Mouse (Mus musculus) heart, adult 18-20 months (tissue): Measurements from ENCODE around the gene Sphk2. TPM values are rescaled to one million over a fixed set of nuclear protein-coding genes. Genes with fewer than 3 reads are reported as not detected.

Experiments
- DNase-seq, 2 experiments: peaks; one replicate each; pipeline ENCODE4 v3.0.0; 2021 to 2022; ENCODE audit warnings: mixed read lengths in 1 of 2
- total RNA-seq, 2 experiments: library from RNA; stranded (reverse); gene quantifications; 2 replicates each; pipeline ENCODE4 v1.2.3; 2021

The Sphk2 gene
- total RNA-seq, 2 experiments from 2014 or later, result 18.4 to 20.2 TPM

DNA sequence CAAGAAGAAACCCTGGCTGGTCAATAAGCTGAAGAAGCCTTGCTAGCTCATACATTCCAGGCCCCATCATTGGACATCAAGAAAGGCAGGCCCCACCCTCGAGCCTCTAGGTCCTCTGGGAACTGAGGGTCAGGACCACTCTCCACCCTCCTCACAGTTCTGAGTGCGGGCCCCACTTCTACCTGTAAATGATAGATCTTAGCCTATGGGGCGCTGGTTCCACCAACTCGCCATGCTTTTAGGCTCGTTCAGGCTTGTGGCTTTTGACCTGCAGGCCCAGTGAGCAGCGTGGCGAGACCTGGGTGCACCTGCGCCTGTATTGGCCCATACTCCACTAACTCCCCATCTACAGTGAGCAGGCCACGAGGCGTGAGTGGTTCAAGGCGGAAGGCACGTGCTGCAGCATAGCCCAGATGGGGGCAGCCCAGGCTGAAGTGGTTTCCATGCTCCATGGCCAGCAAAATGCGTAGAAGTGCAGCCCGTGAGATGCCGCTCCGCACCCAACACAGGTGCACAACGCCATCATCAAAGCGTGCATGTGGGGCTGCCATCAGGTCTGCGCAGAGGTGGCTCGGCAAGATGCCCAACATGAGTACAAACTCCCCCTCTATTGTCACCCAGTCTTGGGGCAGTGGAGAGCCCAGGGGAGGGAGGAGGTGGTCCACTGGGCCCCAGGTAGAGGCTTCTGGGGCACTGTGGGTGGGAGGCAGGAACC is 7.2 kb downstream of the Sphk2 start:
- DNase-seq, result no peak

DNA sequence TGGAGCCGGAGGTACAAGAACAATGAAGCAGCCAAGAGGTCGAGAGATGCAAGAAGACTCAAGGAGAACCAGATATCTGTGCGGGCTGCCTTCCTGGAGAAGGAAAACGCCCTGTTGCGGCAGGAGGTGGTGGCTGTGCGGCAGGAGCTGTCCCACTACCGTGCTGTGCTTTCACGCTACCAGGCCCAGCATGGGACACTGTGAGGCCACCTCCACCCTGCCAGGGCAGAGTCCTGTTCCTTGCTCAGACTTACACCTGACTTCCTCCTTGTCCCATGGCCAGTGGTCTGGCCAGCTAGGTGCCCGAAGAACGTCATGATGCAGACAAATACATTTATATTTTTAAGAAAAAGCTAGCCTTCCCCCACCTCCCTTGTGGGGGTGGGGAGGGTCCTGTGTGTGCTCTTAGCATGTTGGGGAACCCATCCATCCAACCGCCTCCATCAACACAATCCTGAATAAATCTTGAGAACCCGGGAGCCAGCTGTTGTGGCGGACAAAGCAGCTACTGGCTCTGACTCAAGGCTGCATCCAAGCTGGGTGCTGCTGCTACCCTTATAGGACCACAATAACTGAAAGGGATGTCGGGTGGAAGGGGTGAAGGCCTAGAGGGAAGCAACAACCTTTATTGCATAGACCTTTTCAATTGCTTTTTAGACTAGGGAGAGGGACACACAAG is 8.0 kb downstream of the Sphk2 start:
- no peak for DNase-seq

DNA sequence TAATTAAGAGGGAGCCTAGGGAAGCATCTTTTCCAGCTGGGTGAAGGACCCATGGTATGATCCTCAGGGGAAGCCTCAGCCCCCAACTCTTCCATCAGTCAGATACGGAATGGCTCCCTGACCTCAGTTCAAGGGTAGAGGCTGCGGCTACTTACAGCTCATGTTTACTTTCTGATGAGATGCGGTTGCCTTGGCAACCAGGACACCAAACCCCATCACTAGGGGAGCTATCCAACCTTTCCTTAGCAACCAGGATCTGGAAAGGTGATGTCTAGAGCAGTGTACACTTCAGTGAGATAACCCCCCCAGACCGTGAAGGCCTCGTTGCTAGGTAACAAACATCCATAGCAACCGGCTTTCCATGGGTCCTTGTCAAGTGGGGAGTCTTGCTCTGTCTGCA is 8.8 kb downstream of the Sphk2 start:
- peak in 1 of 2 experiments; percentile 19 for DNase-seq

DNA sequence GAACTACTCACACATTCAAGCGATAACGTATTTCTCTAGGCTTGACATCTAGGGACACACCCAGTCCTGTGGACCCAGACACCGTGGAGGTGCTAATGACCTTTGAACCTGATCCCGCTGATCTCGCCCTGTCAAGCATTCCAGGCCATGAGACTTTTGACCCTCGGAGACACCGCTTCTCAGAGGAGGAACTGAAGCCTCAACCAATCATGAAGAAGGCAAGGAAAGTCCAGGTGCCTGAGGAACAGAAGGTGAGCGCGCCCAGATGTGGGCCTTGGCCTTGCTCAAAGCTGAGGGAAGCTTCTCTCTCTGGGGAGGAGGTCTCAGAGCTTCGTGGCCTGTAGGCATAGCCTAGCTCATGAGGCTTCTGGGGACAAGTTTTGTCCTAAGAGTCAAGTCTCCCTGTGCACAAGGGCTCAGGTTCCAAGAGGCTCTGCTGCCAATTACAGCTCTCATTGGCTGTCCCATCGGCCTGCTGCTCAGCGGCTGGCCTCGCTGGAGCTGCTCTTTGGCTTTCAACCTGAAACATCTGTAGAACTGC is 9.5 kb downstream of the Sphk2 start:
- DNase-seq, result peak; percentile 58 to 64

DNA sequence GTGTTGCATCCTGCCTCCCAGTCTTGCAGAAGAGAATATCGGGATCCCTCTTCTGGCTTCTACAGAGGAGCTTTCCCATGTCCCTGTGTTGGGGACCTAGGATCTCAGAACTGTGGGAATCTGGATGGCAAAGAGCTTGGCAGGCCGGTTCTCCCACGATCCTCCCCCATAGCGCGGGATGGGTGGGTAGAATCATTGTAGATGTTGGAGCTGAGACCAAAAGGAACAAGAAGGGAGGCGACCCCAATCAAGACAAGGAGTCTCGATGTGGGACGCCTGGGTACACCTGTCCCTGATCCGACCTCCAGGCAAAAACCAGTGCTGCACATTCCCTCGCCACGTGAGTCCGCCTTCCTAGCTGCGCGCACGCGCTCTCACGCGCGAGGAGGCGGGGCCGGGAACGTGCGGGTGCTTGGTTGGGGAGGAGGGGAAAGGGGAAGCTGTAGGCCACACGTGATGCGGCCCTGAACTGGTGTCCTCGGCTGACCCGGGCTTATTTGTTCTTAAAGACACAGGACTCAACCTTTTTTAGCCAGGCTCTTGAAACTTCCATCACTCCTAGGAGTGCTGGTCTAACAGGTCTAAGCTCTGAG is 10.3 kb downstream of the Sphk2 start:
- peak; percentile 98 to 99 for DNase-seq

DNA sequence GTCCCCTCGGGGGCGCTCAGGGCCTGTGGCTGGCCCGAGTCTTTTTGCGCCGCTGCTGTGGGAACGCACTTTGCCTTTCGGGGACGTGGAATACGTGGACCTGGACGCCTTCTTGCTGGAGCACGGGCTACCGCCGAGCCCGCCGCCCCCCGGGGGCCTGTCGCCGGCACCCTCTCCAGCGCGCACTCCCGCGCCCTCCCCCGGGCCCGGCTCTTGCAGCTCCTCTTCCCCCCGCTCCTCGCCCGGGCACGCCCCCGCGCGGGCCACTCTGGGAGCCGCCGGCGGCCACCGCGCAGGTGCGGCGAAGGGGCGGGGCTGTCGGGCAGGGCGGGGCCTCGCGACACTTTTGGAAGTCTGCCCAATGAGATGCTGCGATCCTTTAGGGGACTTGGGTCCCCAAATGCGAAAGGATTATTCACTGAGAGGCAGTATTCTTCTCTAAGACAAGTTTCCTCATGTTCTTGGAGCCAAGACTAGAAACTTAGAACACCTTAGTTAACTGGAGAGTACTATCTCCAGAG is 11.0 kb downstream of the Sphk2 start:
- DNase-seq, result peak; percentile 87 to 90

DNA sequence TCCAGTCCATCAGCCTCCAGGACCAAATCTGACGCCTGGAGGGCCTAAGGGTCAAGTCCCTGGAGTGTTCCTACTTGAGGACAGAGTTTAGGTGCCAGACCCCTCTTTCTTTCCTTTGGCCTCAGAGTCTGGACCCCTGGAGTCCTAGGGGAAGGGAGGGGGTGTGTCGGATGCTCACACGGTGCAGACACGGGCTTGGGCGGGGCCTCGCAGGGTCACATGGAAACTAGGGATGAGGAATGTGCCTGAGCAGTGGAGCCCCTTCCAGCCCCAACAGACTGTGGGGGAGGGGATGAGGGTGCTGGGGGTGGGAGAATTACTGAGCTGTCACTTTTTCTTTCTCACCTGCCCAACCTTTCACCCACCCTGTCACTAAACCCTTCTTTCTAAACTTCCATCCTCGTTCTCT is 11.9 kb downstream of the Sphk2 start:
- peak; percentile 86 to 92 for DNase-seq

DNA sequence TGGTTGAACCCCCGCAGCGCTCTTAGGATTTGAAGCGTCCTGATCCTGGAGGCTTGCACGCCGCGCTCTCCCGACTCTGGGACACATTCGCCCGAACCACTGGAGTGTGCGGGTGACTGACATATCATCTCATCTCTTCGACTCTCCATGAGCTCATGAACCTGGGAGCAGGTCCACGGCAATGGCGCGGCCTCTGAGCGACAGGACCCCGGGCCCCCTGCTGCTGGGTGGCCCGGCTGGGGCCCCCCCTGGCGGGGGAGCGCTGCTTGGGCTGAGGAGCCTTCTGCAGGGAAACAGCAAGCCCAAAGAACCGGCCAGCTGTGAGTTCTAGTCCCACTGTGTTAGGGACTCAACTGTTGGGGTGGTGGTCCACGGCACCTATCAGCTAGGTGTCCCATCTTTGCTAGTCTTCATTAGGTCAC is 12.3 kb downstream of the Sphk2 start:
- DNase-seq, result peak in 1 of 2 experiments; percentile 37

DNA sequence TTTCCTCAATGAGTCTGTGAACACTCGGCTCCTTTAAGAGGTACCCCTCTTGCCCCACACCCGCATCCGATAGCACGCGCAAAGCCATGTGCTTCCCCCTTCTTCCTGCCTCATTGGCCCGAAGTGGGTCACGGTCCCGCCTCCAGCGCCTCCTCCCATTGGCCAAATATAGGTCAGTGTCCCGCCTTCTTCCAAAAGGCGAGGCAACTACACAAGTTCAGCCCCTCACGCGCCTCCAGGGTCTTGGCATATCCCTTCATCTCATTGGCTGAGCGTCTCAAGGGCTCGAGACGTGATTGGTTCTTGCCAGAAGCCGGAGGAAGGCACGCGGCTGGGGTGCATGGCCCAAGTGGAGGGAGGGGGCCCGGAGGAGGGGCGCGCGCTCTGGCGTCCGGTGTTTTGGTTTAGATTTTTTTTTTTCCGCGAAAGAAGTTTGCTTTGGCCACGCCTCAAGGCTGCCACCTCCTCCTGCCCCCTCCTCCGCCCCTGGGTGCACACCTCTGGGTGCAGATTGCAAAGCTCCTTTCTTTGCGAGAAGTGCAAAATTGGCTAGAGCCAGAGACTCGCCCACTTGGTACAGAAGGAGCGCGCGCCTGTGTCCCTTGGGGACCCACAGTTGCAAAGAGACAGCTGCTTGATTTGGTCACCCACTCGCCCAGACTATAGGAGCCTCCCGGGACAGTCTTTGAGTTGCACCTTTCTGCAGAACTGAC is 12.9 kb downstream of the Sphk2 start, which contains the start of gene Dbp:
Dbp (plus strand) TSS at position 359 of the 713 bp plus-strand sequence.
- DNase-seq, result peak; percentile 99 to 100

DNA sequence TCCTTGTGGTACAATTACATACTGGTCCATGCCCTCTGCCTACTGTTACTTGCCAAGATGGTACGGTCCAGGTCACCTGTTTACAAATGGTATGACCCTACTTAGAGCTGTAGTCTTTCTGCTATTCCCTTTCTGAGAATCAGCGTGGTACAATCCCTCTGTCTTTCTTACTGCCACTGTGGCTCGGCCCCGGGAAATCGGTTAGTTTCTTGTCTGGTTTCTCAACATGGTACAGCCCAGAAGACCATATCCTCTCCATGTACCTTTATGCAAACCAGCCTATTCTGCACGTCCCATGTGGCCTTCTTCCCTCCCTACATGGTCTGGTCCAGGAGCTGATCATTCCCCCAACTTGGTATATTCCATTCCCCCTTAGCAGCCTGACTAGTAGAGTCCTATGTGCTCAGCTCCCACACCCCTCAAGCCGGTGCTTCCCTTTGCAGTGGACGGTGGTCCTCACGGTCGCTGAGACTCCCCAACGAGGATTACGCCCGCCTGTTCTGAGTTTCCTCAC is 13.7 kb downstream of the Sphk2 start:
- DNase-seq, result peak; percentile 66 to 71

DNA sequence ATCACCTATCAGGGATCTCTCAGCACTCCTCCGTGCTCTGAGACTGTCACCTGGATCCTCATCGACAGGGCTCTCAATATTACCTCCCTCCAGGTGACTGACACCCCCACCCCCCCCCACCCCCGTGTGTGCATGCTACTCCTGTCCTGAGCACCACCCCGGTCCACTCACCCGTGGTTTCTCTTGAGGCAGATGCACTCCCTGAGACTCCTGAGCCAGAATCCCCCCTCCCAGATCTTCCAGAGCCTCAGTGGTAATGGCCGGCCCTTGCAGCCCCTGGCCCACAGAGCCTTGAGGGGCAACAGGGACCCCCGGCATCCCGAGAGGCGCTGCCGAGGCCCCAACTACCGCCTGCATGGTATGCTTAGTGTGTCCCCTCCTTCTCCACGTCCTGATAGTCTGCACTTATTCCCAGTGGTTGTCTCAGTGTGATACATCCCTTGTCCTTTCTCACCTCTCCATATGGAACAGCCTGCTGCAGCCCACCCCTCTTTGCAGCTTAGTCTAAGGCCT is 14.2 kb downstream of the Sphk2 start:
- DNase-seq, result no peak

DNA sequence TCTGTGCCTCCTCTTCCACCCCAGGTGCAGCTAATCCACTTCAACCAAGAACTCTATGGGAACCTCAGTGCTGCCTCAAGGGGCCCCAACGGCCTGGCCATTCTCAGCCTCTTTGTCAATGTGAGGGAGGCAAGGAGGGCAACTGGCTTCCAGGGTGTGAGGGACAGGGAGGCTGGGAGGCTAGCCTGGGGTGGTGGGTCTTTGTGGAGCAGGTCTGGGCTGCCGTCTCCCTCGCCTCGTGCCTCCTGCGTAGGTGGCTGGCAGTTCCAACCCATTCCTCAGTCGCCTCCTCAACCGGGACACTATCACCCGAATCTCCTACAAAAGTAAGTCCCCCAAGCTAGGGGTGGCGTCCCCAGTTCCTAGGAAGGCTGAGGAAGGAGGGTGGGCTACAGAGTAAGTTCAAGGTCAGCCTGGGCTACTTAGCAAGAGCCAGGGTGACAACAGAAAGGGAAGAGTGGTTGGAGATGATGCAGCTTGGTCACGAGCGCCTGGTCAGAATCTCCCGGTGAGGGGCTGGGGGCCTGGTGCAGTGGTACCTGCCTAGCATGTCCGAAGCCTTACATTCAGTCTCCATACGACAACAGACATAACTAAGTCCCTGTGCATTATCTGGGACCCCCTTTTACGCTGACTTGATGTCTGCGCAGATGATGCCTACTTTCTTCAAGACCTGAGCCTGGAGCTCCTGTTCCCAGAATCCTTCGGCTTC is 14.8 kb downstream of the Sphk2 start:
- no peak for DNase-seq

DNA sequence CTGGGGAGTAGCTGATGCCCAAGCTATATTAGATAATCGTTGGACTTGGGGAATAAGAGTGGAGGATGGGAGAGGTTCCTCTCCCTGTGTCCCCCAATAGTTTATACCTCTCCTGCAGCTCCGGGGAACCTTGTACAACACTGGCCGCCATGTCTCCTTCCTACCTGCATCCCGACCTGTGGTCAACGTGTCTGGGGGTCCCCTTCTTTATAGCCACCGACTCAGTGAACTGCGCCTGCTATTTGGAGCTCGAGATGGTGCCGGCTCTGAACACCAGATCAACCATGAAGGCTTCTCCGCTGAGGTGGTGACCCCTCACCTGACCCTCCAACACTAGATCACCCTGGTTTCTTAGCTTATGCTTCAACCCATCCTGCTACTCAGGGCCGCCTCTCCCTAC is 15.5 kb downstream of the Sphk2 start:
- DNase-seq, result no peak

DNA sequence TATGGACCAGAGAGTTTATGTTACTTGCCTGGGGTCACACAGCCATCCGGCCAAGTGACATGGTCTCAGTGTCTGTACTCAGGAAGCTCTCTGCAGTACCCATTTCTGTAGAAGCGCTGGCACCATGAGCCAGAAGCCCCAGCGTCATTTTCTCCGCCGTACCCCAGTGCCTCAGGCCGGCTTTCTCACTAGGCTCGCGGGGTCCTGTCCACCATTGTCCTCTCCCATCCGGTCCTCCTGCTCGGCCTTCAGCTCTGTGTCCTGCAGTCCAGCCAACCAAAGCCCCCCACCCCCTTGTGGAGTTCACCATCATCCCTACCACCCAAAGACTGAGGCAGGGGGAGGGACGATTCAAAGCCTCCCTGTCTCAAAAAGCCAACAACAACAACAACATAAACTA is 16.2 kb downstream of the Sphk2 start:
- no peak for DNase-seq

DNA sequence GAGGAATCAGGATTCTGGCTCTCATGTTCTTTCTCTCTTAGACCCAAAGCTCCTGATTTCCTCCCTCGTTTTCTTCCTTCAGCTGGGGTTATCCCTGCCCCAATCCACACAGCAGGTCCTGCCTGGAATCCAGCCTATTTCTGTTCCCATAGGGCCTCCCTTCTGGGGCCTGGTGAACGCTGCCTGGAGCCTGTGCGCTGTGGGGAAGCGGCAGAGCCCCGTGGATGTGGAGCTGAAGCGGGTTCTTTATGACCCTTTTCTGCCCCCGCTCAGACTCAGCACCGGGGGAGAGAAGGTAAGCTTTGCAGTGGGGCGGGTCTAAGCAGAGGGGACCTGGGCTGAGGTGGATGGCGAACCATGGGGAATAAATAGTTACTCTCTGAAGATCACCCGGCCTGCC is 16.7 kb downstream of the Sphk2 start:
- no peak for DNase-seq

DNA sequence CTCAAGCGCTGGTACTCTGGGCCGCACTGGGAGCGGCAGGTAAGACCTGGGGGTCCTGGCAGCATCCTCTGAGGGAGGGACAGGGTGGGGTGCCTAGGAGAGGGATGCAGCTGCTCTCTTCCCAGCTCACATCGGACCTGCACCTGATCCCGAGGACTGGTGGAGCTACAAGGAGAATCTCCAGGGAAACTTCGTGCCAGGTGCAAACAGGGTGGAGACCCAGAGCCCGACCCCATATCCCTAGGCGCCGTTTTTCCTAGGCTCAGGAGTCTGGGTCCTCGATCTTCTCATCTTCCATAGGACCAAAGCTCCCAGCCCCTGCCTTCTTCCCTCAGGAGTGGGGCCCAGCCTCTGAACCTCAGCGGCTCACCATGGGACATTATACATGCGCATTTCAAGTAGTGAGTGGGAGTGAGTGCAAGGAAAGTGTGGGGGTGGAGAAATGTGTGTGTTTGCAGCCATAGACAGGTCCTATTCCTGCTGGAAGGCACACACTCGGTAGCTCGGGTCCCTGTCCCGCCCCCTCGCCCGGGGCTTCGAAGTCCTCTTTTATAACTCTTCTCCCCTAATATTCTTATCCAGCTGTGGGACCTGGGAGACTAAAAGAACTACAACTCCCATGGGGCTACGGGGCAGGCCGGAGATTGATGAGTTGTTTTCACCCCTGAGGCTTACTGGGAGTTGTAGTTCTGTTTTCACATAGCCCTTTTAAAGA is 17.3 kb downstream of the Sphk2 start:
- DNase-seq, result peak; percentile 90 to 92

DNA sequence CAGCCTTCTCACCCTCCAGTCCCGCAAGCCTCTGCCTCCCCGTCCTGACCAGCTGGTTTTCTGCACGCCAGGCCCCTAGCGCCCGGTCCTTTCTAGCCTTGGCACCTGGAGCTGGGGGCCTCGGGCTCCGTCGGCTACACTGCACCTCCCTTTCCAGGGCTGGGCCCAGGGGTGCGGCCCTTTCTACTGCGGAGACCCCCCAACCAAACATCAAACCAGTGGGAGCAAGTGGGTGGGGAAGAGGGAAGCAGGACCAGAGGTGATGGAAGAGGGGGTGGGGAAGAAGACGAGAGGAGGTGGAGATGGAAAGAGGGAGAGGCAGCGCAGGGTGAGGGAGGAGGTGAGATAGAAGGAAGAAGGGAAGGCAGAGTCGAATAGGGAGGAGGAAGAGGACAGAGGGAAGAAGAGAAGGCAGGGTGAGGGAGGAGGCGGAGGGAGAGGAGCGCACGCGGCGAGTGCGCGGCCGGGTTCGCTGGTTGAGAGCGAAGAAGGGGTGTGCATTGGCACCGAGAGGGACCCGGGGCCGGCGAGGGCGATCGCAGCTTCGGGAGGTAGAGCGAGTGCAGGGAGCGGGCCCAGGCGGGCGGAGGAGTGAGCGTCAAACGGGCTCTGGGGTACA is 18.2 kb downstream of the Sphk2 start, which contains the start of gene Car11:
Car11 (plus strand) TSS at position 321 of the 619 bp plus-strand sequence.
- no peak for DNase-seq

DNA sequence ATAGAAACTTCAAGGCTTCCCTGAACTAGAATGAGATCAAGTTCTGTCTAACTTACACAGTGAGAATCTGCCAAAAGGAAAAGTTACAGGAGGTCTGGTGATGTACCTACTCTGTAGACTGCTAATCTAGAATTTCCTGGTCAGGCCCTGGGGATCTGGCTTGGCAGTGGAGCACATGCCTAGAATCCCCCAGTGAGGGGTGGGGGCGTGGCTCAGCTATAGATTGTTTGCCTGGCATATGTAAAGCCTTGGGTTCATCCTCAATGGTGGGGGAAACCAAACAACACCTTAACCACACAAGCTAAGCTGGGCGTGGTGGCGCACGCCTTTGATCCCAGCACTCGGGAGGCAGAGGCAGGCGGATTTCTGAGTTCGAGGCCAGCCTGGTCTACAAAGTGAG is 19.9 kb downstream of the Sphk2 start:
- DNase-seq, result no peak

DNA sequence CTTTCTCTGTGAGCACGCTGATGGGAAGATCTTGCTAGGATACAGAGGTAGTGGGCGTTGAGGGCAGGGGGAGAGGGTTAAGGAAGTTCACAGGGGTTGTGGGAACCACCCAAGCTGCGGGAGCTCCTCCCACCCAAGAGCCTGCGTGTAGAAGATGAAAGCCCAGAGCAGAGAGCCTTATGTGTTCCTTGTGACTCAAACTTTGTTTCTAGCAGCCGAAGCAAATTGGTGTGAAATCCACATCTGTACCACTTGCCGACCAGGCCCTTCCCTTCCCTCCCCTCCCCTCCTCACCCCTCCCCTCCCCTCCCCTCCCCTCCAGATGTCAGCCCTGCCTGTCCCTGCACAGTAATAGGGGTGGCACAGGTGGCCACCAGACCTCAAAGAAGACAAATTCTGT is 22.7 kb downstream of the Sphk2 start:
- DNase-seq, result no peak
